Mouse (Mus musculus) megakaryocyte, embryonic 14.5 days (primary cell): ENCODE data around the gene Cfap97d1. TPM values are rescaled to one million over a fixed set of nuclear protein-coding genes. Genes with fewer than 3 reads are reported as not detected.

Source experiments
- H3K27me3 ChIP-seq: replicated peaks from 2 replicates; pipeline ENCODE3; 2012; ENCODE audit warnings: inconsistent platforms
- H3K36me3 ChIP-seq: replicated peaks from 2 replicates; pipeline ENCODE3; 2012; ENCODE audit warnings: low read length, inconsistent platforms, mixed read lengths
- H3K4me1 ChIP-seq: 2 replicates; pipeline ENCODE4 v1.6.1; 2012; ENCODE audit warnings: inconsistent platforms
- H3K4me3 ChIP-seq: replicated peaks from 2 replicates; pipeline ENCODE3; 2012; ENCODE audit warnings: moderate library complexity, mild to moderate bottlenecking, inconsistent platforms
- H3K9me3 ChIP-seq: 2 replicates; pipeline ENCODE4 v1.6.1; 2012; ENCODE audit warnings: inconsistent platforms
- FLI1 ChIP-seq: IDR thresholded peaks from 2 replicates; pipeline ENCODE4 v1.6.1; 2012; ENCODE audit warnings: low read length, inconsistent platforms, mixed read lengths
- polyA plus RNA-seq: library from polyadenylated mRNA; stranded (reverse); fragments of >175 nt; gene quantifications from 2 replicates; pipeline ENCODE4 v1.2.3, GENCODE M21; 2012; ENCODE audit warnings: low replicate concordance; ENCODE audit not compliant: insufficient read depth

The Cfap97d1 gene
- polyA plus RNA-seq, 1 experiment, result not detected

DNA sequence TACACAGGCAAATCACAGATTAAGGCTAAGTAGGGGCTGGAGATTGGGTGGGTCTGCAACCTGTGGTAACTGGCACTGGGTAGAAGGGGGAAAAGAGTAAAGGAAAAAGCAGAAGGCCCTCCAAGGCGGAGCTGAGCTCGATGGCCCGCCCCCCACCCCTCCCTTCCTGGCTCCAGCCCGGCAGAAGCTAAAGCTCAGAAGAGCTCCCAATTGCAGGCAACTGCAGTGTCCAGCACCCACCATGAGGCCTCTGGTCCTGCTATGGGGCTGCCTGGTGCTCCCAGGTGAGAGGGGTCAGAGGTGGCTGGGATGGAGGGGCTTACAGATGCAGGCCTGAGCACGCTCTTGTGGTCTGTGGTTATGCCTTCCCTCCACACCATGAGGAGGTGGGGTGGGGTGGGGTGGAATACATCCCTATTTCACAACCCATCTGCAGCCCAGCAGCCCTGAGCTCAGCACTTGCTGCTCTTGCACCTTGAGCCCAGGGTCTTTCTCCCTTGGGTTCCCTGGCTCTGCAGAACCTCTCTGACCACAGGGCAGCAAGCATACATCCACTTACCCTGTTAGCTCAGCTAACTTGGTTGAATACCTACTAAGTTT, 57.4 kb downstream of the Cfap97d1 start, which contains the start of gene Cd300lg:
Gene Cd300lg (plus strand): TSS at position 160 of the 600 bp plus-strand sequence.
- TF ChIP-seq FLI1, result no peak
- no peaks in the 10 kb centered on the region for H3K36me3 ChIP-seq
- no peak within 1 kb of the TSS for H3K4me3 ChIP-seq
- peaks cover 44% of the 10 kb centered on the region for H3K27me3 ChIP-seq
- H3K4me1 ChIP-seq, result peaks cover 16% of the 10 kb centered on the region
- H3K9me3 ChIP-seq, result peaks cover 19% of the 10 kb centered on the region

Other genes starting within 250 kb of the Cfap97d1 start
- 12.0 and 22.5 TPM in 2 replicates for gene Etv4, start 198.9 kb upstream of the Cfap97d1 start, polyA plus RNA-seq
- gene Meox1, start 89.9 kb upstream of the Cfap97d1 start, polyA plus RNA-seq, result not detected in 2 replicates
- not detected in 2 replicates for gene Sost, start 17.3 kb upstream of the Cfap97d1 start, polyA plus RNA-seq
- gene Dusp3, start 2.7 kb downstream of the Cfap97d1 start, polyA plus RNA-seq, result 47.3 and 165 TPM in 2 replicates
- gene Mpp3, start 44.2 kb downstream of the Cfap97d1 start, polyA plus RNA-seq, result not detected in 2 replicates
- gene Cd300lg, start 57.2 kb downstream of the Cfap97d1 start, polyA plus RNA-seq, result not detected in 2 replicates
- 7.0 and 10.2 TPM in 2 replicates for gene Mpp2, start 104.2 kb downstream of the Cfap97d1 start, polyA plus RNA-seq
- gene Ppy, start 117.0 kb downstream of the Cfap97d1 start, polyA plus RNA-seq, result 2.3 TPM in 1 of 2 replicates, not detected in the other
- gene Pyy, start 123.6 kb downstream of the Cfap97d1 start, polyA plus RNA-seq, result not detected in 2 replicates
- not detected in 2 replicates for gene Nags, start 161.2 kb downstream of the Cfap97d1 start, polyA plus RNA-seq
- gene Tmem101, start 172.1 kb downstream of the Cfap97d1 start, polyA plus RNA-seq, result 13.5 TPM in 1 of 2 replicates, not detected in the other
- gene Lsm12, start 201.0 kb downstream of the Cfap97d1 start, polyA plus RNA-seq, result 36.7 and 120 TPM in 2 replicates
- gene G6pc3, start 205.3 kb downstream of the Cfap97d1 start, polyA plus RNA-seq, result 32.9 and 73.3 TPM in 2 replicates
- 384 and 644 TPM in 2 replicates for gene Hdac5, start 245.9 kb downstream of the Cfap97d1 start, polyA plus RNA-seq